Mouse (Mus musculus): ENCODE results near the gene Anks1. TPM values are rescaled to one million over a fixed set of nuclear protein-coding genes. Genes with fewer than 3 reads are reported as not detected.

The Anks1 gene
- 19.3 and 31.9 TPM in 2 replicates for polyA plus RNA-seq (2016; fragmentation: Nextera tagmentation; extraction: Ambion mirVana)

GRCm38 (mm10) chr17:27908888-27909621 lies at the start of gene Anks1:
TSS of gene Anks1 (plus strand) at chr17:27909306.
- Histone ChIP-seq H3K27me3 (ENCODE audit: low read depth, poor library complexity, severe bottlenecking) (no peaks in the 10 kb centered on the region), H3K27ac (replicated peaks) (peak within 1 kb of the TSS; percentile 91), H3K4me3 (peak within 1 kb of the TSS; percentile 98), H3K36me3 (peaks cover 14% of the 10 kb centered on the region), H3K4me1 (peaks cover 46% of the 10 kb centered on the region), H3K9me3 (replicated peaks) (no peaks in the 10 kb centered on the region)
- peak; percentile 89 for DNase-seq (ENCODE audit: low spot score)
- WGBS: under 1% methylated on average over 78 of the region's 78 CpGs

DNA sequence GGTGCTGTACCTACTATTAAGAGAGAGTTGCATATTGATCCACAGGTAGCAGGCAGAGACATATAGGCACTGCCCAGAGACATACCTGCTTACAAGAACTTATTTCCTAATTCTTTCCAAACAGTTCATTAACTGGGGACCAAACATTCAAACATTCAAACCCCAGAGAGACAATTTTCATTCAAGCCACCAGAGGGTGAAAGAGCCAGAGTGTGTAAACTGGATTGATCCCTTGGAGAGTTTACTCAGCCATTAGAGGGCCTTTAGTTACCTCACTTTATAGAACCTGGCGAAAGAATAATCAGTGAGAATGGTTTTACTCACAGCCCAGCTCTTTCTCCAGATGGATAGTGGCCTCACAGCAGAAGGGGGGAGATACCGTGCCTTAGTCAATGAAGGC lies 43.6 kb upstream of the Anks1 start:
- no peaks in the 10 kb centered on the region for H3K27me3 ChIP-seq (ENCODE audit: low read depth, poor library complexity, severe bottlenecking)
- no peaks in the 10 kb centered on the region for H3K9me3 ChIP-seq (replicated peaks)
- WGBS: 92% methylated on average over 2 of the region's 2 CpGs
- H3K4me1 ChIP-seq: 0 out of 2 replicates have a peak, but pooled peaks cover 10% of the 10 kb centered on the region
- peaks cover 10% of the 10 kb centered on the region for H3K36me3 ChIP-seq
- DNase-seq (ENCODE audit: low spot score): no peak
- no peak overlapping the region for H3K4me3 ChIP-seq
- no peak overlapping the region for H3K27ac ChIP-seq (replicated peaks)

- Histone ChIP-seq H3K4me3 (no peak overlapping the region), H3K4me1 (0 out of 2 replicates have a peak, but pooled peaks cover 4% of the 10 kb centered on the region), H3K27me3 (ENCODE audit: low read depth, poor library complexity, severe bottlenecking) (no peaks in the 10 kb centered on the region), H3K27ac (replicated peaks) (no peak overlapping the region), H3K36me3 (peaks cover 10% of the 10 kb centered on the region), H3K9me3 (replicated peaks) (no peaks in the 10 kb centered on the region)
- WGBS: 94% methylated on average over 4 of the region's 4 CpGs
- no peak for DNase-seq (ENCODE audit: low spot score)
Measured at GRCm38 (mm10) chr17:27866737-27867136, 42.4 kb upstream of the Anks1 start.

- Histone ChIP-seq H3K27ac (replicated peaks) (no peak overlapping the region), H3K4me3 (no peak overlapping the region), H3K36me3 (peaks cover 10% of the 10 kb centered on the region), H3K27me3 (ENCODE audit: low read depth, poor library complexity, severe bottlenecking) (no peaks in the 10 kb centered on the region), H3K9me3 (replicated peaks) (no peaks in the 10 kb centered on the region), H3K4me1 (no peaks in the 10 kb centered on the region)
- no peak for DNase-seq (ENCODE audit: low spot score)
- 93% methylated on average over 3 of the region's 3 CpGs for WGBS
Measured at GRCm38 (mm10) chr17:27871851-27872250, 37.3 kb upstream of the Anks1 start.

- 90% methylated on average over 3 of the region's 3 CpGs for WGBS
- DNase-seq (ENCODE audit: low spot score): no peak
- no peak overlapping the region for H3K4me3 ChIP-seq
Measured at GRCm38 (mm10) chr17:27873583-27873982, 35.5 kb upstream of the Anks1 start.

GRCm38 (mm10) chr17:27874510-27874909 lies 34.6 kb upstream of the Anks1 start:
- no peaks in the 10 kb centered on the region for H3K4me1 ChIP-seq
- H3K9me3 ChIP-seq (replicated peaks): no peaks in the 10 kb centered on the region
- no peak overlapping the region for H3K4me3 ChIP-seq
- no peak overlapping the region for H3K27ac ChIP-seq (replicated peaks)
- peaks cover 20% of the 10 kb centered on the region for H3K36me3 ChIP-seq
- DNase-seq (ENCODE audit: low spot score): no peak
- WGBS: 71% methylated on average over 5 of the region's 5 CpGs
- H3K27me3 ChIP-seq (ENCODE audit: low read depth, poor library complexity, severe bottlenecking): no peaks in the 10 kb centered on the region

More at GRCm38 (mm10) chr17:27873583-27873982, 35.5 kb upstream of the Anks1 start:
- peaks cover 16% of the 10 kb centered on the region for H3K36me3 ChIP-seq
- H3K27me3 ChIP-seq (ENCODE audit: low read depth, poor library complexity, severe bottlenecking): no peaks in the 10 kb centered on the region
- no peaks in the 10 kb centered on the region for H3K9me3 ChIP-seq (replicated peaks)
- H3K27ac ChIP-seq (replicated peaks): no peak overlapping the region
- H3K4me1 ChIP-seq: no peaks in the 10 kb centered on the region

DNA sequence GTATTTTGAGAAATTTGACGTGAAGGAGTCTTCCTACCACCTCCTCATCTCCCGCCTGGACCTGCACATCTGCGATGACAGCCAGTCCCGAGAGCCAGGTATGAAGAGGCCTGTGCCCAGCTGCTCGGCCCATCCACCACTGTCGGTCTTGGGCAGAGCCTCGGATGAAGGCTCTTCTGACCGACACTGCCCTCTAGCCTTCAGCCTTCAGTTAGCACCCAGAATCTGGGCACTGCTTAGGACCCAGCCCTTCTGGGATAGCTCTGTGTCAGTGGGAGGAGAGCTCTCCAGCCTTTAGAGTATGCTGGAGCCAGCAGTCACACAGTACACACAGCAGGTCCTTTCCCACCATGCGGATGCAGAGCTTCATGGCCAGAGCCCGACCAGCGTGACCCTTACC lies 27.6 kb upstream of the Anks1 start:
- no peak for DNase-seq (ENCODE audit: low spot score)
- Histone ChIP-seq H3K27ac (replicated peaks) (no peak overlapping the region), H3K4me3 (no peak overlapping the region), H3K4me1 (no peaks in the 10 kb centered on the region), H3K9me3 (replicated peaks) (no peaks in the 10 kb centered on the region), H3K27me3 (ENCODE audit: low read depth, poor library complexity, severe bottlenecking) (no peaks in the 10 kb centered on the region), H3K36me3 (peaks cover 79% of the 10 kb centered on the region)
- 67% methylated on average over 11 of the region's 11 CpGs for WGBS

GRCm38 (mm10) chr17:27883129-27883528 lies 26.0 kb upstream of the Anks1 start:
- 95% methylated on average over 8 of the region's 8 CpGs for WGBS
- no peak for DNase-seq (ENCODE audit: low spot score)
- H3K4me1 ChIP-seq: no peaks in the 10 kb centered on the region
- no peaks in the 10 kb centered on the region for H3K27me3 ChIP-seq (ENCODE audit: low read depth, poor library complexity, severe bottlenecking)
- H3K27ac ChIP-seq (replicated peaks): no peak overlapping the region
- H3K4me3 ChIP-seq: no peak overlapping the region
- H3K36me3 ChIP-seq: peaks cover 93% of the 10 kb centered on the region
- H3K9me3 ChIP-seq (replicated peaks): no peaks in the 10 kb centered on the region

DNA sequence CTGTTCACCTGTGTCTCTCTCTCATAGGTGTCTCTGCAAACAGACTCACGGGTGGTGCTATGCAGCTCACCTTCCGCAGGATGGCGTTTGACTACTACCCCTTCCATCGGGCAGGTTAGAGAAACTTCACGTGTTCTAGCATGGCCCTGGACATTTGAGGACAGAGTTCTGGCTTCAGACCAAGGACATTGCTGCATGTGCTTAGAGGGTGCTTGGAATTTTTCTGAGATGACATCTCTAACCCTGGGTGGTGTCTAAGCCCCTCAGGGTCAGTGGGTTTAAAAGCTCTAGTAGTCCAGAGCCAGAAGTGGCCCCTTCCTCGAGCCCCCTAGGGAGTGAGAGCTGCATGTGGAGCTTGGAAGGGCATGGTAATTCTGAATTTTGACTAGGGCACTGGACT lies 25.1 kb upstream of the Anks1 start:
- Histone ChIP-seq H3K4me3 (no peak overlapping the region), H3K36me3 (peaks cover 92% of the 10 kb centered on the region), H3K9me3 (replicated peaks) (no peaks in the 10 kb centered on the region), H3K4me1 (no peaks in the 10 kb centered on the region), H3K27ac (replicated peaks) (no peak overlapping the region), H3K27me3 (ENCODE audit: low read depth, poor library complexity, severe bottlenecking) (no peaks in the 10 kb centered on the region)
- DNase-seq (ENCODE audit: low spot score): no peak
- 95% methylated on average over 6 of the region's 6 CpGs for WGBS

GRCm38 (mm10) chr17:27886499-27887210 lies 22.5 kb upstream of the Anks1 start:
- no peak overlapping the region for H3K27ac ChIP-seq (replicated peaks)
- no peaks in the 10 kb centered on the region for H3K4me1 ChIP-seq
- H3K27me3 ChIP-seq (ENCODE audit: low read depth, poor library complexity, severe bottlenecking): no peaks in the 10 kb centered on the region
- 85% methylated on average over 19 of the region's 19 CpGs for WGBS
- H3K36me3 ChIP-seq: peaks cover 89% of the 10 kb centered on the region
- no peak for DNase-seq (ENCODE audit: low spot score)
- H3K9me3 ChIP-seq (replicated peaks): no peaks in the 10 kb centered on the region
- no peak overlapping the region for H3K4me3 ChIP-seq

GRCm38 (mm10) chr17:27907512-27908205 lies 1.4 kb upstream of the Anks1 start:
- Histone ChIP-seq H3K27me3 (ENCODE audit: low read depth, poor library complexity, severe bottlenecking) (no peaks in the 10 kb centered on the region), H3K9me3 (replicated peaks) (no peaks in the 10 kb centered on the region), H3K36me3 (peaks cover 28% of the 10 kb centered on the region), H3K4me3 (peak overlapping the region; percentile 98), H3K27ac (replicated peaks) (peak overlapping the region; percentile 91), H3K4me1 (peaks cover 46% of the 10 kb centered on the region)
- under 1% methylated on average over 45 of the region's 45 CpGs for WGBS
- peak; percentile 93 for DNase-seq (ENCODE audit: low spot score)

DNA sequence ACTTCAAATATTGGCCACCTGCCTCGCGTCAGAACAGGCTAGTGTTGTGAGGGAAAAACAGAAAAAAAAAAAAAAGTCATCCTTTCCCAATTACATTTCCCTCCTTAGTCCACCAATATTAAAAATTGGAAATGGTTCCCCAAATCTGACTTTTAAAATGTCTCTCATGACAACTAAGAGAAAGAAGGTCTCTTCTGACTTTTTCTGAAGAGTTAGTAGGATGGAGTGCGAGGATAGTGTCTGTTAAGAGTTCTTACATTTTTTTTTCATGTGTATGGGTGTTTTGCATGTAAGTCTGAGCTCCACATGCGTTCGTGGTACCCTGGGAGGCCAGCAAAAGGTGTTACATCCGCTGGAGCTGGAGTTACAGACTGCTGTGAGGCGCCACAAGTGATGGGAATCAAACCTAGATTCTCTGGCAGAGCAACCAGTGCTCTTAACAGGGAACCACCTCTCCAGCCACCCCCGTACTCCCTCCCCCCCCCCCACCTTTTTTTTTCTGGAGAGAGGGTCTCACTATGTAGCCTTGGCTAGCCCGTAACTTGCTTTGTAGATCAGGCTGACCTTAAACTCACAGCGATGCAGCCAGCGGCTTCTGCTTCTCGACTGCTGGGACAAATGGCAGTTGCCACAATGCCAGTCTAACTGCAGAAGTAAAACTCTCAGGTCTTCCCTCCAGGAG lies 759 bp upstream of the Anks1 start:
- Histone ChIP-seq H3K4me1 (peaks cover 46% of the 10 kb centered on the region), H3K27me3 (ENCODE audit: low read depth, poor library complexity, severe bottlenecking) (no peaks in the 10 kb centered on the region), H3K9me3 (replicated peaks) (no peaks in the 10 kb centered on the region), H3K4me3 (peak overlapping the region; percentile 98), H3K36me3 (peaks cover 21% of the 10 kb centered on the region), H3K27ac (replicated peaks) (peak overlapping the region; percentile 91)
- WGBS: 2% methylated on average over 12 of the region's 12 CpGs
- no peak for DNase-seq (ENCODE audit: low spot score)
